8 mouse cellular contexts compared by ENCODE assay signal in genomic region chr9:123530566-123531130, GRCm38 (mm10). TPM values are rescaled to one million over a fixed set of nuclear protein-coding genes. Genes with fewer than 3 reads are reported as not detected.
DNase-seq lines count a peak whose midpoint lies in the region; ATAC-seq lines count a peak whose summit lies in the region.

No protein-coding gene starts in this region.

- peak overlapping the region; percentile 54 for H3K4me2 ChIP-seq in embryonic facial prominence, embryonic 15.5 days (replicated peaks)
- peak overlapping the region; percentile 47 for H3K4me2 ChIP-seq in limb, embryonic 11.5 days (ENCODE audit: low read depth, severe bottlenecking)
- H3K4me2 ChIP-seq in stomach, embryonic 15.5 days: peak overlapping the region; percentile 59

- peak overlapping the region; percentile 93 for H3K9ac ChIP-seq in embryonic facial prominence, embryonic 15.5 days
- H3K9ac ChIP-seq in limb, embryonic 11.5 days (ENCODE audit: low read length): peak overlapping the region; percentile 85
- H3K9ac ChIP-seq in stomach, embryonic 15.5 days: peak overlapping the region; percentile 92

- ATAC-seq in megakaryocyte, adult 5-6 weeks (ENCODE audit: poor library complexity, severe bottlenecking): no peak
- no peak for ATAC-seq in embryonic facial prominence, embryonic 15.5 days (ENCODE audit: insufficient number of reproducible peaks, low FRiP score, low TSS enrichment, low read depth)
- ATAC-seq in limb, embryonic 11.5 days (ENCODE audit: insufficient number of reproducible peaks, low FRiP score, low TSS enrichment, low read depth): no peak
- no peak for ATAC-seq in stomach, embryonic 15.5 days (ENCODE audit: insufficient read depth, low FRiP score, low read depth)

- H3K4me1 ChIP-seq in megakaryocyte, embryonic 14.5 days: peaks cover 65% of the 10 kb centered on the region
- H3K4me1 ChIP-seq in embryonic facial prominence, embryonic 15.5 days: peaks cover 18% of the 10 kb centered on the region
- peaks cover 8% of the 10 kb centered on the region for H3K4me1 ChIP-seq in limb, embryonic 11.5 days (ENCODE audit: control insufficient read depth, insufficient read depth, low read length)
- H3K4me1 ChIP-seq in stomach, embryonic 15.5 days: peaks cover 12% of the 10 kb centered on the region; the same call in 1 of the 2 replicates

- H3K27ac ChIP-seq in embryonic facial prominence, embryonic 15.5 days (replicated peaks): peak overlapping the region; percentile 91
- no peak overlapping the region for H3K27ac ChIP-seq in limb, embryonic 11.5 days (replicated peaks; ENCODE audit: low read depth, low read length)
- H3K27ac ChIP-seq in stomach, embryonic 15.5 days: peak overlapping the region; percentile 95

- H3K4me3 ChIP-seq in megakaryocyte, embryonic 14.5 days (replicated peaks): peak overlapping the region; percentile 96
- H3K4me3 ChIP-seq in embryonic facial prominence, embryonic 15.5 days (replicated peaks): peak overlapping the region; percentile 96
- peak overlapping the region; percentile 83 for H3K4me3 ChIP-seq in limb, embryonic 11.5 days (ENCODE audit: low read depth, low read length)
- H3K4me3 ChIP-seq in stomach, embryonic 15.5 days (replicated peaks): peak overlapping the region; percentile 98

- WGBS in embryonic facial prominence, embryonic 15.5 days: 22% methylated on average over 11 of the region's 11 CpGs
- WGBS in limb, embryonic 11.5 days: 37% methylated on average over 11 of the region's 11 CpGs
- WGBS in stomach, embryonic 15.5 days: 32% methylated on average over 11 of the region's 11 CpGs

- H3K36me3 ChIP-seq in megakaryocyte, embryonic 14.5 days (replicated peaks; ENCODE audit: low read length): peaks cover 13% of the 10 kb centered on the region
- H3K36me3 ChIP-seq in embryonic facial prominence, embryonic 15.5 days: no peaks in the 10 kb centered on the region
- H3K36me3 ChIP-seq in limb, embryonic 11.5 days (ENCODE audit: control insufficient read depth, insufficient read depth, low read length): no peaks in the 10 kb centered on the region
- no peaks in the 10 kb centered on the region for H3K36me3 ChIP-seq in stomach, embryonic 15.5 days

- H3K9me3 ChIP-seq in megakaryocyte, embryonic 14.5 days: no peaks in the 10 kb centered on the region
- H3K9me3 ChIP-seq in embryonic facial prominence, embryonic 15.5 days (replicated peaks): no peaks in the 10 kb centered on the region
- H3K9me3 ChIP-seq in limb, embryonic 11.5 days (ENCODE audit: control insufficient read depth, low read length): no peaks in the 10 kb centered on the region
- no peaks in the 10 kb centered on the region for H3K9me3 ChIP-seq in stomach, embryonic 15.5 days

- DNase-seq in limb, embryonic 11.5 days (ENCODE audit: low spot score): no peak
- no peak for DNase-seq in adrenal gland, postnatal 4 days (ENCODE audit: low spot score in 2 of 2)
- no peak for DNase-seq in layer of hippocampus, adult 9-10 months (ENCODE audit: low spot score)
- DNase-seq in urinary bladder, postnatal 36 days (ENCODE audit: low spot score in 2 of 2): no peak

- no peaks in the 10 kb centered on the region for H3K27me3 ChIP-seq in megakaryocyte, embryonic 14.5 days (replicated peaks)
- no peaks in the 10 kb centered on the region for H3K27me3 ChIP-seq in embryonic facial prominence, embryonic 15.5 days
- no peaks in the 10 kb centered on the region for H3K27me3 ChIP-seq in limb, embryonic 11.5 days (ENCODE audit: control insufficient read depth, insufficient read depth, low read length)
- H3K27me3 ChIP-seq in stomach, embryonic 15.5 days (replicated peaks): no peaks in the 10 kb centered on the region

RNA-seq across cellular contexts. Expression of gene Sacm1l, which starts 1.1 kb away (rescaled TPM):
- polyA plus RNA-seq in megakaryocyte, embryonic 14.5 days (2012; ENCODE audit: insufficient read depth, low replicate concordance): 1.2 TPM in 1 of 2 replicates, not detected in the other
- total RNA-seq in megakaryocyte, adult 5-6 weeks (2015): 38.9 and 41.4 TPM in 2 replicates
- total RNA-seq in megakaryocyte, adult 5-6 weeks (2017): 46.1 and 49.5 TPM in 2 replicates
- 47.7 and 49.0 TPM in 2 replicates for polyA plus RNA-seq in embryonic facial prominence, embryonic 15.5 days (2015; fragmentation: Nextera tagmentation; extraction: Ambion mirVana)
- 48.9 and 51.1 TPM in 2 replicates for polyA plus RNA-seq in limb, embryonic 11.5 days (2014; fragmentation: Nextera tagmentation; extraction: Ambion mirVana)
- 52.3 and 56.5 TPM in 2 replicates for polyA plus RNA-seq in stomach, embryonic 15.5 days (2015; fragmentation: Nextera tagmentation; extraction: Ambion mirVana)
- 10 to 100 TPM; 47.0 to 59.8 TPM for total RNA-seq in adrenal gland, postnatal 4 days (2021)

RNA-seq across cellular contexts. Expression of gene Limd1, which starts 52.1 kb away (rescaled TPM):
- polyA plus RNA-seq in megakaryocyte, embryonic 14.5 days (2012; ENCODE audit: insufficient read depth, low replicate concordance): 5.0 and 8.8 TPM in 2 replicates
- 47.3 and 50.7 TPM in 2 replicates for total RNA-seq in megakaryocyte, adult 5-6 weeks (2015)
- total RNA-seq in megakaryocyte, adult 5-6 weeks (2017): 48.5 and 49.2 TPM in 2 replicates
- polyA plus RNA-seq in embryonic facial prominence, embryonic 15.5 days (2015; fragmentation: Nextera tagmentation; extraction: Ambion mirVana): 53.8 and 53.9 TPM in 2 replicates
- polyA plus RNA-seq in limb, embryonic 11.5 days (2014; fragmentation: Nextera tagmentation; extraction: Ambion mirVana): 51.1 and 54.0 TPM in 2 replicates
- 46.1 and 49.9 TPM in 2 replicates for polyA plus RNA-seq in stomach, embryonic 15.5 days (2015; fragmentation: Nextera tagmentation; extraction: Ambion mirVana)
- 10 to 100 TPM; 41.7 to 47.3 TPM for total RNA-seq in adrenal gland, postnatal 4 days (2021)

Comparison
In these comparisons a context has a peak if more than half of its experiments do, and no peak if none do; other contexts are left out.
1. RNA of gene Sacm1l, which starts 1.1 kb away (polyA plus RNA-seq): 52.3 to 56.5 TPM in stomach, embryonic 15.5 days, 47.7 to 49.0 TPM in embryonic facial prominence, embryonic 15.5 days and 48.9 to 51.1 TPM in limb, embryonic 11.5 days; 1.2 TPM in megakaryocyte, embryonic 14.5 days; every median in the first group is over 10 times any median in the second.
2. Peak in every context shown above with its lines, with median percentiles within 50 percentile points of each other: H3K4me3 ChIP-seq, H3K4me2 ChIP-seq and H3K9ac ChIP-seq.